Mouse (Mus musculus) forebrain, embryonic 16.5 days (tissue): ENCODE results near the gene Col4a1. TPM values are rescaled to one million over a fixed set of nuclear protein-coding genes. Genes with fewer than 3 reads are reported as not detected.

Experiments
- ATAC-seq: fragments of 200-750 bp; cut with Nextera tagmentation; 2 replicates; pipeline ENCODE4 v1.8.0; 2017; ENCODE audit warnings: mild to moderate bottlenecking, moderate library complexity
- H3K27ac ChIP-seq: fragments of 300-500 bp; sonication (generic); 2 replicates; pipeline ENCODE4 v1.5.1; 2014; ENCODE audit warnings: low read length, control low read depth
- H3K27me3 ChIP-seq: fragments of 300-500 bp; sonication (generic); replicated peaks from 2 replicates; pipeline ENCODE4 v1.6.1; 2014; ENCODE audit warnings: low read length; ENCODE audit not compliant: control insufficient read depth, insufficient read depth
- H3K36me3 ChIP-seq: fragments of 300-500 bp; sonication (generic); 2 replicates; pipeline ENCODE4 v1.6.1; 2014; ENCODE audit not compliant: control insufficient read depth, insufficient read depth
- H3K4me1 ChIP-seq: fragments of 300-500 bp; sonication (generic); replicated peaks from 2 replicates; pipeline ENCODE4 v1.6.1; 2014; ENCODE audit warnings: low read length; ENCODE audit not compliant: control insufficient read depth, insufficient read depth
- H3K4me2 ChIP-seq: fragments of 300-500 bp; sonication (generic); 2 replicates; pipeline ENCODE4 v1.6.1; 2014; ENCODE audit warnings: mild to moderate bottlenecking, low read length, control low read depth
- H3K4me3 ChIP-seq: fragments of 300-500 bp; sonication (generic); replicated peaks from 2 replicates; pipeline ENCODE4 v1.5.1; 2014; ENCODE audit warnings: mild to moderate bottlenecking, low read length, control low read depth
- H3K9ac ChIP-seq: fragments of 300-500 bp; sonication (generic); replicated peaks from 2 replicates; pipeline ENCODE4 v1.6.1; 2014; ENCODE audit warnings: low read depth, low read length, control low read depth
- H3K9me3 ChIP-seq: fragments of 300-500 bp; sonication (generic); 2 replicates; pipeline ENCODE4 v1.6.1; 2016; ENCODE audit warnings: low read length; ENCODE audit not compliant: control insufficient read depth
- WGBS: fragments of 180-500 bp; shearing (Covaris S2); extraction: QIAGEN DNeasy Blood & Tissue Kit; methylation state at CpG from one replicate; pipeline ENCODE4 v1.1.7; 2014; 5-methylcytosine and 5-hydroxymethylcytosine counted together
- polyA plus RNA-seq: library from polyadenylated mRNA; unstranded; fragments of >200 nt; fragmentation: Nextera tagmentation; extraction: Ambion mirVana; gene quantifications from 2 replicates; pipeline ENCODE4 v1.2.1, GENCODE M21; 2015

The Col4a1 gene
- polyA plus RNA-seq, 1 experiment from 2014 or later = 69.0 TPM

DNA sequence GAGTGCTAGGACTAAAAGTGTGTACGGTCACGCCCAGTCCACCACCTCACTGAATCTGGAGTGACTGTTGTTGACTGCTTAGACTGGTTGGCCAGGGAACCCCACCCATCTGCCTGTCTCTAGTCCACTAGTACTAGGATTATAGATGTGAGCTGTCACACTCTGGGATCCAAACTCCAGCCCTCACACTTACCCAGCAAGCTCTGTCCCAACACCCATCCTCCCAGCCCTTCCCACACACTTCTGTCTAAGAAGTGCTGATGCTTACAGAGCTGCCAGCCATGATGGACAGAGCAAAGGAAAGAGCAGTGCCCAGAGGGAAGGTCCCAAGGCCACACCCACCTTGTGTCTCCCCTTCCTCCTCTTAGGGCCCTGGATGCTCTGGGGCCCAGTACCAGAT lies 127.0 kb downstream of the Col4a1 start:
- H3K4me1 ChIP-seq = peaks cover 13% of the 10 kb centered on the region
- no peak overlapping the region for H3K4me2 ChIP-seq
- no peaks in the 10 kb centered on the region for H3K27me3 ChIP-seq
- WGBS = 88% methylated on average over 2 of the region's 2 CpGs
- no peak overlapping the region for H3K4me3 ChIP-seq
- H3K9me3 ChIP-seq = no peaks in the 10 kb centered on the region
- no peak overlapping the region for H3K27ac ChIP-seq
- H3K9ac ChIP-seq = no peak overlapping the region
- no peaks in the 10 kb centered on the region for H3K36me3 ChIP-seq
- no peak for ATAC-seq

DNA sequence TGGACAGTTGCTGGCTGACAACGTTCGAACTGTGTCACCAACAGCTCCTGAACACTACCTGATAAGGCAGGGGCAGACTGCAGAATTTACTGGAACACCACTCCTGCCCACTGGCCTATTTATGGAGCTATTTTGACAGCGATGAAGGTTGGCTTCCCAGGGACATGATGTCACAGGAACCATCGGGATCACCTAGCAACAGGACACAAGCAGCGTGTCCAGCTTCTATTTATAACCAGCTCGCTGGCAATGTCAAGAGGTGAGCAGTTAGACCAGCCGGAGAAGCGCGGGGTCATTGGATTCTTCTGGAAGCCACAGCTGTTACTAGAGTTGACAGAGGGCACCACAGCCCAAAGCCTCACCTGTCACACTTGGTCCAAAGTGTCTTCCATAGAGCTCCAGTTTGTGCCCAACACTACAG lies 129.0 kb downstream of the Col4a1 start:
- Histone ChIP-seq H3K4me3 (no peak overlapping the region), H3K4me1 (peaks cover 13% of the 10 kb centered on the region), H3K36me3 (no peaks in the 10 kb centered on the region), H3K9me3 (no peaks in the 10 kb centered on the region), H3K4me2 (no peak overlapping the region), H3K9ac (no peak overlapping the region), H3K27ac (no peak overlapping the region), H3K27me3 (no peaks in the 10 kb centered on the region)
- ATAC-seq = no peak
- 78% methylated on average over 9 of the region's 9 CpGs for WGBS

DNA sequence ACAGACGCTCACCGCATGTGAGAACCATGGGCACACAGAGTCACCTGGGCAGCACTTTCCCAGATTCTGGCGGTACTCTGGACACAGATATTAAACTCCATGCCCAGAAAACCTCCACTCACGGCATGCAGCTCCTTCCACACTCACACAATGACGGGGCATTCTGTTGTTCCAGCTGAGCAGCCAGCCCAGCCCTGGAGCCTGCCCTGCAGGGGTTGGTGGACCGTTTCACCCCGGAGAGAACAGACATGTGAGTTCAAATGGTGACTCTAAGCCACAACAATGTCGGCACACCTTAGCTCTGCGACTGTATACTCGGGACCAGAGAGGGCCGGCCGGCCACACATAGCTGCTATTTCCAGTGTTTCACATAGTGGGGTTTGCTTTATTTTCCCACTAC lies 130.0 kb downstream of the Col4a1 start:
- H3K36me3 ChIP-seq = no peaks in the 10 kb centered on the region
- H3K4me1 ChIP-seq = peaks cover 5% of the 10 kb centered on the region; the same call in 1 of the 2 replicates
- H3K9ac ChIP-seq = no peak overlapping the region
- no peak overlapping the region for H3K4me2 ChIP-seq
- no peaks in the 10 kb centered on the region for H3K27me3 ChIP-seq
- H3K9me3 ChIP-seq = no peaks in the 10 kb centered on the region
- ATAC-seq = no peak
- H3K4me3 ChIP-seq = no peak overlapping the region
- no peak overlapping the region for H3K27ac ChIP-seq
- WGBS = 82% methylated on average over 12 of the region's 12 CpGs

DNA sequence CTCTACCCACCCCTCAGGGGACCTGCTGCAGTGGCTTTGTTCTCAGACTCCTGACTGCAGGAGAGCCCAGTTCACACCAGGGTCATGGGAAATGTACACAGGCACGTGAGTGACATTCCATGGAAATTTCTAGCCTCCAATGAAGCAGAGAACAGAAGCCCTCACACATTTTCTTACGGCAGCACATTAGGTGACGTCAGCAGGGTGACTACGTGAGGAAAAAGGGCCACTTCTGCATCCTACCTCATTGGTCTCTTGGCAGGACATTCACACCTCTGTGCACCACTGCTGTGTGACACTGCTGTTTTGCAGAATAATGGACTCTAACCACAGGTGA lies 130.5 kb downstream of the Col4a1 start:
- Histone ChIP-seq H3K4me2 (no peak overlapping the region), H3K9ac (no peak overlapping the region), H3K27me3 (no peaks in the 10 kb centered on the region), H3K36me3 (no peaks in the 10 kb centered on the region), H3K27ac (no peak overlapping the region), H3K4me1 (0 out of 2 replicates have a peak, but pooled peaks cover under 1% of the 10 kb centered on the region), H3K4me3 (no peak overlapping the region), H3K9me3 (no peaks in the 10 kb centered on the region)
- 57% methylated on average over 4 of the region's 4 CpGs for WGBS
- no peak for ATAC-seq

DNA sequence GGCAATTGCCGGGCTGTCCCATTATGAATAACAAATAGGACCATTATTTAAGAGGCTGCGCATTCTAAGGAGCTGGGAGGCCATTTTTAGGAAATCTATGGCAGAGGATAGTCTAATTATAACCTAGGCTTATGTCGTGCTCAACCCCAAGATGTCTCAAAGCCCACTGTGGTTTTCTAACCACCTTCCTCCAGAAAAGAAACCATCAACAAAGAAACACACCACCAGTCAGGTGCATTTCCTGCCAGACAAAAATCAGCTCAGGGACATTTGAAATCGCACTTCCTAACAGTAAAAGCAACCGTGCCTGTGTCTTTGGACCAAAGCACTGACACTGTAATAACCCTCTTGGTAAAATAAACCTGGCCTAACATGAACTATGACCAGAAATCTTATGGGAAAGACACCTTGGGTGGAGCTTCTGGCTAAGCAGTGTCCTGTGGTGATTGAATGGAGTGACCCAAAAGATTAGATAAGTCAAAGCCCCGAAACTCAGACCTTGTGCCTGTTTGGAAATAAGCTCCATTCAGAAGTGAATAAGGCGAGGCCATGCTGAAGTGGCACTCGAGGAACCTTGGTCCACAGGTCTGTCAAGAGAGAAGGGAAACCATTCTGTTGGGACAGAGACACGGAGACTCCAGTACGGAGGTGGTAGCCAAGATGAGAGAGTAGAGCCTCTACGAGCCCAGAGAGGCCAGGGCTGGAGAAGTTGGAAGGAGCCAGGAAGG lies 131.0 kb downstream of the Col4a1 start:
- H3K9ac ChIP-seq = no peak overlapping the region
- WGBS = 67% methylated on average over 11 of the region's 11 CpGs
- ATAC-seq = no peak

DNA sequence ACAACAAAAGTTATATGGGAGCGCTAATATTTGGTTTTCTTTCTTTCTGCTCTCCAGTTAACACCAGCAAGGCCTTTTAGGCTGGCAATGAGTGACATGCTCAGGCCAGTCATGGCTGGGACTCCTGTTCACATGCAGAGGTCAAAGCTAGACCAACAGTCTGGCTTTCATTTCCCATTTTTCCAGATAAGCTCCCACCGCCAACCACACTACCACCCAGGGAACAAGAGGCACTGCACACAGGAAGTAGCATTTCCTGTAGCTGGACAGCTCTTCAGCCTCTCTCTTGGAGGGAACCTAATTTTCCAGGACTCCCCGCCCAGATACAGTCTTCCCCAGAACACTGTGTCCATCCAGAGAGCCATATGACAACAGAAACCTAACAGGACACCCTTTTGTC lies 132.8 kb downstream of the Col4a1 start:
- no peaks in the 10 kb centered on the region for H3K36me3 ChIP-seq
- 91% methylated on average over 3 of the region's 3 CpGs for WGBS
- no peaks in the 10 kb centered on the region for H3K4me1 ChIP-seq
- H3K4me3 ChIP-seq = no peak overlapping the region
- no peak overlapping the region for H3K27ac ChIP-seq
- ATAC-seq = no peak
- H3K27me3 ChIP-seq = no peaks in the 10 kb centered on the region
- H3K9me3 ChIP-seq = no peaks in the 10 kb centered on the region
- no peak overlapping the region for H3K4me2 ChIP-seq
- no peak overlapping the region for H3K9ac ChIP-seq

More for the DNA sequence above, 131.0 kb downstream of the Col4a1 start:
- H3K4me1 ChIP-seq = no peaks in the 10 kb centered on the region
- H3K4me2 ChIP-seq = no peak overlapping the region
- no peak overlapping the region for H3K4me3 ChIP-seq
- no peaks in the 10 kb centered on the region for H3K27me3 ChIP-seq
- H3K9me3 ChIP-seq = no peaks in the 10 kb centered on the region
- no peak overlapping the region for H3K27ac ChIP-seq
- no peaks in the 10 kb centered on the region for H3K36me3 ChIP-seq

DNA sequence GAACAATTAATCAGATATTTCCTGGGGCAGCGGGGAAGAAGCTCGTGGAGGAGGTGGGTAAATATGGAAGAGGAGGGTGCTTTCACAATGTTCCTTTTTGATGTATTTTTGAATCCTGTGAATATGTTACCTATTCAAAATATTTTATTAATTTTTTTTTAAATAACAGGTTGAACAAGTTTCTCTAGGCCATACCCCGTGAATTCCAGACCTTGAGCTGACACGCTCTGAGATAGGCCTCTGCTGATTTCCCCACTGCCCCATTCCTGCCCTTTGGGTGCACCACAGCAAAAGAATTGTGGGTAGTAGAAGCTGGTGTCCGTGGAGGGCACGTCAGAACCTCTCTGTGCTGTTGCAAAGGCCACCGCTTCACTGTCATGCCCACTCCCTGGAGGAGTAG lies 136.2 kb downstream of the Col4a1 start:
- H3K4me1 ChIP-seq = no peaks in the 10 kb centered on the region; the same call in 1 of the 2 replicates
- H3K27me3 ChIP-seq = no peaks in the 10 kb centered on the region
- H3K4me3 ChIP-seq = no peak overlapping the region
- 87% methylated on average over 7 of the region's 7 CpGs for WGBS
- no peak overlapping the region for H3K9ac ChIP-seq
- H3K4me2 ChIP-seq = no peak overlapping the region
- ATAC-seq = no peak
- no peak overlapping the region for H3K27ac ChIP-seq
- H3K36me3 ChIP-seq = no peaks in the 10 kb centered on the region
- no peaks in the 10 kb centered on the region for H3K9me3 ChIP-seq

DNA sequence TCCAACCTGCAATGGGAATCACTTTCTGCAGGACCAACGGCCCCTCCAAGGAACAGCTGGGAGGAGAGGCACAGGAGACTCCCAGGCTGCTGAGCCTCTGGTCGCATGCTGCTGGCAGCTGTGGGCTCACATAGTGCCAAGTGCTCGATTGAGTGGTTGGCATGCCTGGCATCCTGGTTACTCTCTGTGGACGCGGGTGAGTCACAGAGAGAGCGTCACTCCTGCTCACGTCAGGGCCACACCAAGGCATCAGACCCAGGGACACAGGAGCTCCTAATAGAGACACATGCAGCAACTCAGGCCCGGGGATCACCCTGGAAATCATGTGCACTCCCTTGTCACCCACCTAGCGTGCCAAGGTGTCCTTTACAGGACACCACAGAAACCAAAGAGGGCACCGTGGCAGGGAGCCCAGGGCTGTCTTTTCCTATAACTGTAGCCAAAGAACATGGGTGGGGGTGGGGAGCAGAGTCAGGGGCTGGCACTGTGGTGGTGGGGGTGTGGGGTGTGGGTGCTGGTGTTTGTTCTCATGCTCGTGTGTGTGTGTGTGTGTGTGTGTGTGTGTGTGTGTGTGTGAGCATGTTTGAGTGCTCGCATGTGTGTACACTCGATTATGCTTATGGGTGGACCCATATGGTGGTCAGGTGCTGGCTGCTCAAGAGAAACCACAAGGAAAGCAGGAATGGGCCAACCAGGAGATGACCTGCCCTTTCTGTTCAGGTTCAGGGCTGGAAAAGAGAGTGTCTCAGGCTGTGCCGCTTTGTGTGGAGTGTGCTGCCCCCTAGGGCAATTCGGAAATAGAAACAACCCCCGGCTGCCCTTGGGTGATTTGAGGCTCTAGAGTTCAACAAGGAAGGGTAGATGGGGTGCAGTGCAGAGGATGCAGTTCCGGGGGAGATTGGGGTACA lies 139.1 kb downstream of the Col4a1 start:
- Histone ChIP-seq H3K9me3 (no peaks in the 10 kb centered on the region), H3K27ac (no peak overlapping the region), H3K27me3 (no peaks in the 10 kb centered on the region), H3K4me3 (no peak overlapping the region), H3K9ac (no peak overlapping the region), H3K36me3 (no peaks in the 10 kb centered on the region), H3K4me1 (no peaks in the 10 kb centered on the region; the same call in 1 of the 2 replicates), H3K4me2 (no peak overlapping the region)
- 51% methylated on average over 17 of the region's 17 CpGs for WGBS
- ATAC-seq = peak; percentile 77

DNA sequence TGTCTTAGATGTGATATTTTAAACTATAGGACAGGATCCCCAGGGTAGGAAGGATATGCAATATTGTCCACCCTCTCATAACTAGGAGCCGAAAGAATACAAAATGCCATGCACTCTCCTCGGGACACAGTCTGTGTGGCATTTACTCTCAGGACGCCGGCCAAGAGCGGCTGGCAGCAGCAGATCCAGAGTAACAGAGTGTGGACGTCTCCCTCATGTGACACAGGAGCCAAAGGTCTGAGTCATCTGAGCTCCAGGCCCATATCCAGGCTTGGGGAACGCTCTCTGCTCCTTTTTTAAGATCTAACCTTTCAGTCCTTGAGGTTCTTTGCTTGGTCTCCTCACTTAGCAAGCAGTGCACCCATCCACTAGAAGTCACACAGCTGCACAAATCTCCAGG lies 141.1 kb downstream of the Col4a1 start:
- ATAC-seq = no peak
- Histone ChIP-seq H3K4me1 (no peaks in the 10 kb centered on the region; the same call in 1 of the 2 replicates), H3K9me3 (no peaks in the 10 kb centered on the region), H3K4me3 (no peak overlapping the region), H3K4me2 (no peak overlapping the region), H3K9ac (no peak overlapping the region), H3K27me3 (no peaks in the 10 kb centered on the region), H3K36me3 (no peaks in the 10 kb centered on the region), H3K27ac (no peak overlapping the region)
- WGBS = 82% methylated on average over 7 of the region's 7 CpGs
